Mouse (Mus musculus) CH12.LX (cell line): Measurements from ENCODE around the gene Ggnbp2. TPM values are rescaled to one million over a fixed set of nuclear protein-coding genes. Genes with fewer than 3 reads are reported as not detected.

Experiments
- DNase-seq: peaks from one replicate; pipeline ENCODE4 v3.0.0-alpha.2; 2013; ENCODE audit errors: extremely low read depth
- H3K27ac ChIP-seq: 2 replicates; pipeline ENCODE4 v1.5.1; 2012; ENCODE audit warnings: low read depth, mild to moderate bottlenecking, control low read depth, moderate library complexity; ENCODE audit not compliant: insufficient read depth
- H3K27me3 ChIP-seq: replicated peaks from 2 replicates; pipeline ENCODE3; 2012; ENCODE audit warnings: inconsistent platforms
- H3K36me3 ChIP-seq, 2 experiments: replicated peaks in 1 of 2; 2 replicates each; pipeline versions ENCODE3 to v1.6.1; 2012; ENCODE audit warnings: inconsistent platforms in 1 of 2, low read length in 1 of 2, mild to moderate bottlenecking in 1 of 2, mixed read lengths in 1 of 2, moderate library complexity in 1 of 2; ENCODE audit not compliant: control insufficient read depth in 1 of 2, insufficient read depth in 1 of 2
- H3K4me1 ChIP-seq, 2 experiments: 2 replicates each; pipeline ENCODE4 v1.6.1; 2012; ENCODE audit warnings: inconsistent platforms in 1 of 2, moderate library complexity in 1 of 2; ENCODE audit not compliant: insufficient read depth in 2 of 2, control insufficient read depth in 1 of 2
- H3K4me2 ChIP-seq: 2 replicates; pipeline ENCODE4 v1.6.1; 2012; ENCODE audit warnings: low read depth, mild to moderate bottlenecking, control low read depth; ENCODE audit not compliant: poor library complexity, insufficient read depth, severe bottlenecking
- H3K4me3 ChIP-seq, 3 experiments: fragments of 150-350 bp in 1 of 3; sonication (generic) in 1 of 3; replicated peaks in 1 of 3; 2 replicates each; pipeline versions ENCODE3 to v1.5.1; 2011 to 2012; ENCODE audit warnings: low read depth in 2 of 3, low read length in 2 of 3, mild to moderate bottlenecking in 2 of 3, moderate library complexity in 2 of 3, control low read depth in 1 of 3, improper control_type of control experiment in 1 of 3, inconsistent platforms in 1 of 3, mixed read lengths in 1 of 3; ENCODE audit not compliant: poor library complexity in 1 of 3
- H3K79me2 ChIP-seq: replicated peaks from 2 replicates; pipeline ENCODE4 v1.6.1; 2012; ENCODE audit warnings: mild to moderate bottlenecking, moderate library complexity; ENCODE audit not compliant: control insufficient read depth, poor library complexity, insufficient read depth, severe bottlenecking; ENCODE audit errors: extremely low read depth
- H3K9ac ChIP-seq: 2 replicates; pipeline ENCODE4 v1.6.1; 2012; ENCODE audit warnings: low read depth, mild to moderate bottlenecking, control low read depth, moderate library complexity; ENCODE audit not compliant: insufficient read depth
- H3K9me3 ChIP-seq: replicated peaks from 2 replicates; pipeline ENCODE3; 2012; ENCODE audit warnings: low read length, inconsistent platforms, mixed read lengths
- CHD1 ChIP-seq: IDR thresholded peaks from 2 replicates; pipeline ENCODE4 v1.6.1; 2012; ENCODE audit warnings: low read depth, low read length, improper control_type of control experiment, inconsistent platforms
- ETS1 ChIP-seq: conservative IDR thresholded peaks from 2 replicates; pipeline ENCODE4 v1.6.1; 2012; ENCODE audit warnings: low read depth, mild to moderate bottlenecking, inconsistent platforms, low read length, improper control_type of control experiment, moderate library complexity
- GABPA ChIP-seq: IDR thresholded peaks from 2 replicates; pipeline ENCODE4 v1.6.1; 2012; ENCODE audit warnings: low read depth, low read length, improper control_type of control experiment, inconsistent platforms; ENCODE audit not compliant: insufficient replicate concordance
- MAZ ChIP-seq: IDR thresholded peaks from 2 replicates; pipeline ENCODE4 v1.6.1; 2012; ENCODE audit warnings: low read depth, mild to moderate bottlenecking, inconsistent platforms, low read length, improper control_type of control experiment, moderate library complexity
- MEF2A ChIP-seq: IDR thresholded peaks from 2 replicates; pipeline ENCODE4 v1.6.1; 2014; ENCODE audit warnings: low read depth, mild to moderate bottlenecking, inconsistent platforms, low read length, improper control_type of control experiment, borderline replicate concordance
- MXI1 ChIP-seq: IDR thresholded peaks from 2 replicates; pipeline ENCODE4 v1.6.1; 2011; ENCODE audit warnings: mild to moderate bottlenecking, low read depth, low read length, improper control_type of control experiment
- MYC ChIP-seq: IDR thresholded peaks from 2 replicates; pipeline ENCODE4 v1.6.1; 2011; ENCODE audit warnings: low read depth, mild to moderate bottlenecking, improper control_type of control experiment, low read length
- NRF1 ChIP-seq: IDR thresholded peaks from 2 replicates; pipeline ENCODE4 v1.6.1; 2014; ENCODE audit warnings: low read depth, mild to moderate bottlenecking, inconsistent platforms, low read length, improper control_type of control experiment, moderate library complexity
- POLR2A ChIP-seq: IDR thresholded peaks from 2 replicates; pipeline ENCODE4 v1.6.1; 2011; ENCODE audit warnings: low read depth, mild to moderate bottlenecking, improper control_type of control experiment, low read length
- POLR2AphosphoS2 ChIP-seq: IDR thresholded peaks from 2 replicates; pipeline ENCODE4 v1.6.1; 2011; ENCODE audit warnings: low read depth, low read length, improper control_type of control experiment
- RCOR1 ChIP-seq: conservative IDR thresholded peaks from 2 replicates; pipeline ENCODE4 v1.6.1; 2012; ENCODE audit warnings: low read depth, mild to moderate bottlenecking, inconsistent platforms, low read length, improper control_type of control experiment
- SIN3A ChIP-seq: IDR thresholded peaks from 2 replicates; pipeline ENCODE4 v1.6.1; 2012; ENCODE audit warnings: low read length, improper control_type of control experiment, inconsistent platforms
- TBP ChIP-seq: conservative IDR thresholded peaks from 2 replicates; pipeline ENCODE4 v1.6.1; 2011; ENCODE audit warnings: low read depth, low read length, improper control_type of control experiment
- USF1 ChIP-seq: IDR thresholded peaks from 2 replicates; pipeline ENCODE4 v1.6.1; 2014; ENCODE audit warnings: low read depth, mild to moderate bottlenecking, inconsistent platforms, low read length, improper control_type of control experiment
- ZKSCAN1 ChIP-seq: IDR thresholded peaks from 2 replicates; pipeline ENCODE4 v1.6.1; 2012; ENCODE audit warnings: low read depth, inconsistent platforms, low read length, improper control_type of control experiment, borderline replicate concordance
- ZNF384 ChIP-seq: IDR thresholded peaks from 2 replicates; pipeline ENCODE4 v1.6.1; 2012; ENCODE audit warnings: low read depth, low read length, improper control_type of control experiment, inconsistent platforms
- dilution Hi-C: fragments of 300-500 bp; cut with MboI; formaldehyde crosslinking; loops from 2 replicates; pipeline ENCODE4 v1.14.3; 2020; ENCODE audit warnings: low sequenced_read_pairs; ENCODE audit not compliant: extremely low pct_unique_long_range_greater_than_20kb, extremely low pct_ligation_motif_present
- in situ Hi-C: fragments of 300-500 bp; cut with MboI; formaldehyde crosslinking; loops from 3 replicates; pipeline ENCODE4 v1.14.3; 2019; ENCODE audit warnings: low sequenced_read_pairs, low pct_ligation_motif_present, low pct_unique_long_range_greater_than_20kb, mixed read lengths
- polyA plus RNA-seq: library from polyadenylated mRNA; unstranded; fragments of >175 nt; gene quantifications from 2 replicates; pipeline ENCODE4 v1.2.1, GENCODE M21; 2012; ENCODE audit warnings: low read depth; ENCODE audit not compliant: insufficient read length
- total RNA-seq, 2 experiments: library from RNA; depleted of rRNA; stranded (reverse); fragments of 300-350 nt in 1 of 2; fragments of >200 nt in 1 of 2; gene quantifications; 2 replicates each; pipeline ENCODE4 v1.2.3; 2012 to 2014

Ggnbp2 gene
- total and polyA plus RNA-seq, 3 experiments = 70.9 to 125 (median 86.5) TPM

DNA sequence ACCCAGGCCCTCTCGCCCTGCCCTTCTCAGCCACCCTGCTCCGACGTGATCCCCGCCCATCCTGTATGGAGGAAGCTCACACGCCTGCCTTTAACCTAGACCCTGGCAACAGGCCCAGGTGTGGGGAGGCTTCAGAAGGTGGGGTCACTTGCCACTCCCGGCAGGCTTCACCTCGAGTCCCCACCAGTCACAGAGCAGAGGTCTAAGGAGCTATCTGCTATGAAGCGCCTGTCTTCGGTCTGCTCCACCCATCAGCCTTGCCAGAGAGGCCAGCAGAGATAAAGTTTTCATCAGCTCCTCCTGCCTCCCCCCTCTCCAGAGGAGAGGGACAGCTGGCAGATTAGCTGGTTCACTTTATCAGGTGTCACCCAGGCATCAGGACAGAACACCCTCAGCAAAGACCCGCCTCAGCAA, 47.1 kb downstream of the Ggnbp2 start:
- no peak overlapping the region for H3K27ac ChIP-seq

DNA sequence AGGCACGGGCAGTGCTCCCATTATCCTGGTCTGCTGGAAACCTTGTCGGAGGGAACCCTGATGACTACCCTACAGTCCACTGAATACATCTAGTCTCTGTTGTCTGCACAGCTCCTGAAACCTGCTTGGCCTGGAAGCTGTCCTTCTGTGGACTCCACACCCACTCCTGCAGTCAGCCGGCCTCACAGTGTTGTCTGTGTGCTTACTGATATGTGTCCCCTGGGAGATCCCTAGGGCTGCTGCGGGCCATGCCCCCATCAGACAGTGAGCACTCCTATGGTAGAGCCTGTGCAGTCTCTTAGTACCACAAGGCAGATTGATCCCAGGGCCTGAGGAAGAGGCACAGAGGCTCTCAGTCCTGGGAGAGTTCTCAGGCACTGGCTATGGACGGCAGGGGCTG, 48.1 kb downstream of the Ggnbp2 start:
- dilution Hi-C loops = no loop called here
- Histone ChIP-seq H3K4me2 (no peak overlapping the region), H3K4me3 (no peak overlapping the region)

More for the DNA sequence above, 47.1 kb downstream of the Ggnbp2 start:
- TF ChIP-seq TBP (no peak), POLR2A (no peak; the same call in 1 of the 2 replicates), ZNF384 (no peak), MEF2A (no peak), ETS1 (no peak), MYC (no peak), RCOR1 (no peak), MAZ (no peak), CHD1 (no peak), POLR2AphosphoS2 (no peak)
- no peaks in the 10 kb centered on the region; the same call in 1 of the 2 replicates for H3K79me2 ChIP-seq
- peaks cover 10 to 58% of the 10 kb centered on the region in 2 experiments for H3K36me3 ChIP-seq
- no peak overlapping the region for H3K4me3 ChIP-seq
- no peaks in the 10 kb centered on the region for H3K27me3 ChIP-seq
- dilution Hi-C loops (no loop called here), in situ Hi-C loops (loop anchor here (25.0 kb wide), 1 partner anchor 661 kb away; the partner anchor contains the start of gene Gm11437)
- DNase-seq = no peak
- peaks cover 11 to 50% of the 10 kb centered on the region in 2 experiments for H3K4me1 ChIP-seq
- H3K9ac ChIP-seq = no peak overlapping the region
- H3K9me3 ChIP-seq = no peaks in the 10 kb centered on the region
- no peak overlapping the region for H3K4me2 ChIP-seq

More for the DNA sequence above, 48.1 kb downstream of the Ggnbp2 start:
- H3K9me3 ChIP-seq = peaks cover under 1% of the 10 kb centered on the region
- in situ Hi-C loops = loop anchor here (25.0 kb wide), 1 partner anchor 660 kb away; the partner anchor contains the start of gene Gm11437
- H3K79me2 ChIP-seq = no peaks in the 10 kb centered on the region; the same call in 1 of the 2 replicates
- no peaks in the 10 kb centered on the region for H3K27me3 ChIP-seq
- peaks cover 10 to 58% of the 10 kb centered on the region in 2 experiments for H3K36me3 ChIP-seq
- no peak for TF ChIP-seq GABPA
- TF ChIP-seq POLR2AphosphoS2 = no peak
- TF ChIP-seq POLR2A = no peak
- TF ChIP-seq NRF1 = no peak
- no peak for TF ChIP-seq ZKSCAN1
- no peak for TF ChIP-seq SIN3A
- TF ChIP-seq USF1 = no peak
- TF ChIP-seq MXI1 = no peak
- TF ChIP-seq MEF2A = no peak
- TF ChIP-seq MAZ = no peak
- no peak for TF ChIP-seq RCOR1
- no peak overlapping the region for H3K9ac ChIP-seq
- H3K4me1 ChIP-seq = peaks cover 9 to 40% of the 10 kb centered on the region in 2 experiments
- no peak overlapping the region for H3K27ac ChIP-seq
- DNase-seq = no peak
